Mouse (Mus musculus): ENCODE measurements around the gene Pzp. TPM values are rescaled to one million over a fixed set of nuclear protein-coding genes. Genes with fewer than 3 reads are reported as not detected.
A peak's percentile ranks its signal among the peaks of the same experiment; 100 is the strongest.

The Pzp gene
- polyA plus RNA-seq, 1 experiment from 2014 or later: not detected

DNA sequence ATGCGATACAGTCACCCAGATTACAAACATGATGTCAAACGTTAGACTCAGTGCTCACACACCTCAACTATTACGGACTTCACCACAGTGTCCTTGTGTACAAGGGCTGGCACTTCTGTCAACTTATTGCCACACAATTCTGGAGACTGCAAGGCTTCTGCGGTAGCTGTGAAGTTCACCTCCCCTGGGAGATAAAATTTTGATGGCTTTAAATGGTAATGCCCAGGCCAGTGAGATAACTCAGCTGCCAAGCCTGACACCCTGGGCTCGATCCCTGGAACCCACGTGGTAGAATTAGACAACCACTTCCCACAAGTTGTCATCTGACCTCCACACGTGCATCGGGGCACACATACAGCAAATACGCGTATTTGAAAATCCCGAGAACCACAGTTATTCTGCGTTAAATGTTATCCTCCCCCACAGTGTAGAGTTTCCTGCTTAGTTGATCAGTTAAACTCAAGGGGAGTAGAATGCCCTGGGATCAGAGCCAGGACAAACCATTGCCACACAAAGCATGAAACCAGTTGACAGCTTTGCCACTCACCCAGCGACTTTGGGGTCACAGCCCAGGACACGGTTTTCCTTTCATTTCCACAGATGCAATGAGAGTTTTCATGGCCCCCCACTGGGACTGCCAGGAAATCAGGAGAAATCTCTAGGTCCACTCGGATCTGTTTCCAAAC is 31.7 kb downstream of the Pzp start:
- H3K4me2 ChIP-seq: no peak overlapping the region
- no peaks in the 10 kb centered on the region for H3K9me3 ChIP-seq (ENCODE audit: control insufficient read depth, low read length)
- DNase-seq (ENCODE audit: low spot score, missing footprints) (no peak), ATAC-seq (ENCODE audit: low FRiP score) (no peak)
- H3K9ac ChIP-seq (ENCODE audit: low read length): no peak overlapping the region
- no peak overlapping the region for H3K27ac ChIP-seq (ENCODE audit: low read depth, low read length)
- H3K27me3 ChIP-seq (ENCODE audit: control insufficient read depth, insufficient read depth, low read length): no peaks in the 10 kb centered on the region
- H3K36me3 ChIP-seq (ENCODE audit: control insufficient read depth, insufficient read depth, low read length): no peaks in the 10 kb centered on the region
- H3K4me1 ChIP-seq (ENCODE audit: control insufficient read depth, insufficient read depth, low read length): no peaks in the 10 kb centered on the region
- WGBS: 78% methylated on average over 15 of the region's 15 CpGs
- no peak overlapping the region for H3K4me3 ChIP-seq (ENCODE audit: low read depth, low read length)

DNA sequence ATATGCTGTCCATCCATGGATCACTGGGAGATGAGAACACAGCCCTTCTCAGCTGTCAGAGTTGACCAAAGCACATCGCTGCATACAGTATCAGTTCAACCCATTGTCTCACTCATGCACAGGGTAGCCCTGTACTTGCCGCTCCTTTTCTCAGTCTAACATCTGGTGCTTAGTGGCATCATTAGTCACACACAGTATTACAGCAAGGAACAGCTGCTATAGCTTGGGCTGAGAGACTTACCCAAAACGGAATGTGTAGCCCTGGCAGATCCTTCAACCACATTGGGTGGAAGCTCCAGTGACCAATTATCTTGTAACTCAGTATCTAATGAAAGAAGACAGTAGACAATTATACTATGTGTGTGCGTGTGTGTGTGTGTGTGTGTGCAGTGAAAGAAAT is 34.6 kb downstream of the Pzp start:
- Histone ChIP-seq H3K27me3 (ENCODE audit: control insufficient read depth, insufficient read depth, low read length) (no peaks in the 10 kb centered on the region), H3K4me1 (ENCODE audit: control insufficient read depth, insufficient read depth, low read length) (no peaks in the 10 kb centered on the region), H3K9me3 (ENCODE audit: control insufficient read depth, low read length) (no peaks in the 10 kb centered on the region), H3K27ac (ENCODE audit: low read depth, low read length) (no peak overlapping the region), H3K4me2 (no peak overlapping the region), H3K36me3 (ENCODE audit: control insufficient read depth, insufficient read depth, low read length) (no peaks in the 10 kb centered on the region), H3K4me3 (ENCODE audit: low read depth, low read length) (no peak overlapping the region), H3K9ac (ENCODE audit: low read length) (no peak overlapping the region)
- WGBS: 83% methylated on average over 4 of the region's 4 CpGs
- ATAC-seq (ENCODE audit: low FRiP score) (no peak), DNase-seq (ENCODE audit: low spot score, missing footprints) (no peak)

DNA sequence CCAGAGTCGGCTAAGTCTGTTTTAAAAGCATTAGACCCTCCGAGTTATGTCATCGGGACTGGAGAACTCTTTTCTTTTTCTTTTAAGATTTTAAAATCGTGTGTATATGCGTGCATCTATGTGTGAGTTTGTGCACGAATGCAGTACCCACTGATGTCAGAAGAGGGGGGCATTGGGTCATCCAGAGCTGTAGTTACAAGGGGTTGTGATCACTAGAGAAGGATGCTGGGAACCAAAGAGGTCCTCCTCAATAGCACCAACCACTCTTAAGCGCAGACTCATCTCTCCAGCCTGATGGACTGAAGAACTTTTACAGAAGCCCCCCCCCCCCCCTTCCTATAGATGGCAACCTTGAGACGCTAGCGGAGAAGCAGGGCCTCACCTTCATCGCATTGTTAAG is 36.4 kb downstream of the Pzp start:
- no peak for DNase-seq (ENCODE audit: low spot score, missing footprints)
- WGBS: 94% methylated on average over 10 of the region's 10 CpGs
- no peaks in the 10 kb centered on the region for H3K27me3 ChIP-seq (ENCODE audit: control insufficient read depth, insufficient read depth, low read length)

DNA sequence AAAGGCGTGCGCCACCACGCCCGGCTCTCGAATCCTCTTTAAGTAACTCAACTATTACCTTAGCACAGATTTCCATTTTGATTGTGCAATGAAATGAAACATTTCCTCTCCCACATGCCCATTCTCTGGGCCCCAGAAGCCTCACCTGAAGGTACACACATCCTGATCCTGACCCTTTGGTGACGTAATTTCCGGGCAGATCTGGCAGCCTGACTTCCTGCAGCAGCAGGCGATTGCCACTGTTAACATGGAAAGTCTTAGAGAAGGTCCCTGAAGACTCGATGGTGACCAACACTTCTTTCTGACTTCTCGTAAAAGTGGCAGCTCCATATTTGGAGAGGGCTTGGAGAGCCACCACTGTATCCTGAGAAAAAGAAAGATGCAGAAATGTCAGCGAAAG is 38.8 kb downstream of the Pzp start:
- Histone ChIP-seq H3K4me1 (ENCODE audit: control insufficient read depth, insufficient read depth, low read length) (no peaks in the 10 kb centered on the region), H3K4me2 (no peak overlapping the region)
- WGBS: 88% methylated on average over 11 of the region's 11 CpGs

More for the DNA sequence above, 36.4 kb downstream of the Pzp start:
- H3K36me3 ChIP-seq (ENCODE audit: control insufficient read depth, insufficient read depth, low read length): no peaks in the 10 kb centered on the region
- no peak overlapping the region for H3K4me2 ChIP-seq
- H3K27ac ChIP-seq (ENCODE audit: low read depth, low read length): no peak overlapping the region
- H3K4me3 ChIP-seq (ENCODE audit: low read depth, low read length): no peak overlapping the region
- H3K4me1 ChIP-seq (ENCODE audit: control insufficient read depth, insufficient read depth, low read length): no peaks in the 10 kb centered on the region
- ATAC-seq (ENCODE audit: low FRiP score): no peak
- H3K9ac ChIP-seq (ENCODE audit: low read length): no peak overlapping the region
- no peaks in the 10 kb centered on the region for H3K9me3 ChIP-seq (ENCODE audit: control insufficient read depth, low read length)

DNA sequence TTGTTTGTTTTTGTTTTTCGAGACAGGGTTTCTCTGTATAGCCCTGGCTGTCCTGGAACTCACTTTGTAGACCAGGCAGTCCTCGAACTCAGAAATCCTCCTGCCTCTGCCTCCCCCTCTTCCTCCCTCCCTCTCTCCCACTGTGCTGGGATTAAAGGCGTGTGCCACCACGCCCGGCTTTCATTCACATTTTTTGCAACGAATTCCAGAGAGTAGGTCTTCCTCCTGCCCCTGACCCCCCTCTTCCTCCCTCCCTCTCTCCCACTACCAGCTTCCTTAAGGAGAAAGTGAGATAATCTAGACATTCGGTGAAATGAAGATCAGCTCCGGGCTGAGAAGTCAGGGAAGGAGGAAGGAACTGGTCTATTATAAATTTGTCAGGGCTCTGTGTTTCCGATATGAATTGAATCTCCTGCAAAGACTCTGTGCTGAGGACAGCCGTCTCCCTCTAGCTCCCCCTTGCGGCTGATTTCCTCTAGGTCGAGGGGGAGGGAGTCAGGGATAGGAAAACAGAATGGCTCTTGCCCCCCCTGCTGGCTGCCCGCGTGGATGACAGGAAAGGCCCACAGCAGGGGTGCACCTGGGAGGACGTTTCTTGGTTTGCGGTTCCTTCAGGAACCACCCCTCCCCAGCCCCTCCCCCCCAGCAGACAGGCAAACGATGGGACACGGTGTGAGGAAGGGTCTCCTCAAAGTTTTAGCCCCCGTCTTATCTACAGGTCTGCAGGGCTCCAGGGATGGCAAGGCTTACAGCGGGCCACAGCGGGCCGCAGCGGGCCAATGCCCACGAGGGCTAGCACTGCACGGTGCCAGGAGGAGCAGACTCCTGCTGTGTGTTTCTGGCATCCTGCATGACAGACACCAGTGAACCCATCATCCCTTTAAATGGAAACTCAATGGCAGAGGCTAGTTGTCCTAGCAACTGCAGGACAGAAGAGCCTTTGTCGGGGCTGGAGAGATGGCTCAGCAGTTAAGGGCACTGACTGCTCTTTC is 46.8 kb downstream of the Pzp start:
- Histone ChIP-seq H3K9ac (ENCODE audit: low read length) (0 out of 2 replicates have a peak overlapping the region, but pooled peaks have one; percentile 9), H3K4me1 (ENCODE audit: control insufficient read depth, insufficient read depth, low read length) (no peaks in the 10 kb centered on the region), H3K27me3 (ENCODE audit: control insufficient read depth, insufficient read depth, low read length) (no peaks in the 10 kb centered on the region), H3K36me3 (ENCODE audit: control insufficient read depth, insufficient read depth, low read length) (no peaks in the 10 kb centered on the region), H3K4me3 (ENCODE audit: low read depth, low read length) (no peak overlapping the region), H3K27ac (ENCODE audit: low read depth, low read length) (no peak overlapping the region), H3K4me2 (no peak overlapping the region), H3K9me3 (ENCODE audit: control insufficient read depth, low read length) (no peaks in the 10 kb centered on the region)
- 23% methylated on average over 26 of the region's 26 CpGs for WGBS
- DNase-seq (ENCODE audit: low spot score, missing footprints) (peak; percentile 98), ATAC-seq (ENCODE audit: low FRiP score) (peak; percentile 92)

More for the DNA sequence above, 38.8 kb downstream of the Pzp start:
- H3K4me3 ChIP-seq (ENCODE audit: low read depth, low read length): no peak overlapping the region
- H3K27me3 ChIP-seq (ENCODE audit: control insufficient read depth, insufficient read depth, low read length): no peaks in the 10 kb centered on the region
- DNase-seq (ENCODE audit: low spot score, missing footprints): no peak
- no peaks in the 10 kb centered on the region for H3K9me3 ChIP-seq (ENCODE audit: control insufficient read depth, low read length)
- H3K9ac ChIP-seq (ENCODE audit: low read length): no peak overlapping the region
- no peak overlapping the region for H3K27ac ChIP-seq (ENCODE audit: low read depth, low read length)
- no peak for ATAC-seq (ENCODE audit: low FRiP score)
- no peaks in the 10 kb centered on the region for H3K36me3 ChIP-seq (ENCODE audit: control insufficient read depth, insufficient read depth, low read length)

DNA sequence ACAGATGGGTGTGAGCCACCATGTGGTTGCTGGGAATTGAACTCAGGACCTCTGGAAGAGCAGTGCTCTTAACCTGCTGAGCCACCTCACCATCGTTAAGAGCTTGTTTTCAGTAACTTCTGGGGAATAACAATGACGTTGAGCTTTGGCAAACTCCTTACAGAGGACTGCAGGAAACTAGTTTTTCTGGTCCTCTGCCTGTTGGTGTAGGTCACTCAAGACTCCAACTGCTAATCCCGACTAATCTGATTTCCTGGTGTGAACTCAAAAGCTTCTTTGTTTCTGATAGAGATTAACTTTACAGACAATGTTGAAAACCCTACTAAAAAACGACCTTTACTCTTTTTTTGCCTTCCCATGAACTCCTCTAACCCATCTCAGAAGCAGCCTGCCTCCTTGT is 49.0 kb downstream of the Pzp start:
- 2% methylated on average over 4 of the region's 4 CpGs for WGBS
- DNase-seq (ENCODE audit: low spot score, missing footprints) (no peak), ATAC-seq (ENCODE audit: low FRiP score) (no peak)
- H3K4me2 ChIP-seq: no peak overlapping the region
- no peaks in the 10 kb centered on the region for H3K9me3 ChIP-seq (ENCODE audit: control insufficient read depth, low read length)
- no peaks in the 10 kb centered on the region for H3K4me1 ChIP-seq (ENCODE audit: control insufficient read depth, insufficient read depth, low read length)
- H3K27ac ChIP-seq (ENCODE audit: low read depth, low read length): no peak overlapping the region
- H3K4me3 ChIP-seq (ENCODE audit: low read depth, low read length): no peak overlapping the region
- H3K9ac ChIP-seq (ENCODE audit: low read length): no peak overlapping the region
- no peaks in the 10 kb centered on the region for H3K36me3 ChIP-seq (ENCODE audit: control insufficient read depth, insufficient read depth, low read length)
- no peaks in the 10 kb centered on the region for H3K27me3 ChIP-seq (ENCODE audit: control insufficient read depth, insufficient read depth, low read length)

DNA sequence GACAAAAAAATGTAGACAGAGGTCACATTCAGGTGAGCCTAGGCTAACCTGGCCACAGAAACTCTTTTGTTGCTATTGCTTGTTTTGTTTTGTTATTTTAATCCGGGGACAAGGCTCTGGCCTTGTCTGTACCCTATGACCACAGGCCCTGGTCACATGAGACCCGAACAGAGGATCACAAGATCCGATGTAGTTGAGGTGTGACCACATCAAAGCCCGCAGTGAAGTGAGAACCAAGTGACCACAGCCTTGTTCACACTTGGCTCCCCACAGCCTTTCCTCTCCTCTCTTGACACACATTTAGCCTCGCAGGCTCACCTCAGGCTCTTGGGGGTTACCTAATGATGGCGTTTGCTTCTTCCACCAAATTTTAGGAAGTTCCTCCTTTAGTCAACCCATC is 52.4 kb downstream of the Pzp start:
- no peak overlapping the region for H3K4me3 ChIP-seq (ENCODE audit: low read depth, low read length)
- WGBS: 92% methylated on average over 6 of the region's 6 CpGs
- no peaks in the 10 kb centered on the region for H3K9me3 ChIP-seq (ENCODE audit: control insufficient read depth, low read length)
- H3K4me2 ChIP-seq: no peak overlapping the region
- no peaks in the 10 kb centered on the region for H3K4me1 ChIP-seq (ENCODE audit: control insufficient read depth, insufficient read depth, low read length)
- no peak overlapping the region for H3K27ac ChIP-seq (ENCODE audit: low read depth, low read length)
- H3K27me3 ChIP-seq (ENCODE audit: control insufficient read depth, insufficient read depth, low read length): no peaks in the 10 kb centered on the region
- ATAC-seq (ENCODE audit: low FRiP score): no peak
- DNase-seq (ENCODE audit: low spot score, missing footprints): no peak
- H3K9ac ChIP-seq (ENCODE audit: low read length): no peak overlapping the region
- H3K36me3 ChIP-seq (ENCODE audit: control insufficient read depth, insufficient read depth, low read length): no peaks in the 10 kb centered on the region

DNA sequence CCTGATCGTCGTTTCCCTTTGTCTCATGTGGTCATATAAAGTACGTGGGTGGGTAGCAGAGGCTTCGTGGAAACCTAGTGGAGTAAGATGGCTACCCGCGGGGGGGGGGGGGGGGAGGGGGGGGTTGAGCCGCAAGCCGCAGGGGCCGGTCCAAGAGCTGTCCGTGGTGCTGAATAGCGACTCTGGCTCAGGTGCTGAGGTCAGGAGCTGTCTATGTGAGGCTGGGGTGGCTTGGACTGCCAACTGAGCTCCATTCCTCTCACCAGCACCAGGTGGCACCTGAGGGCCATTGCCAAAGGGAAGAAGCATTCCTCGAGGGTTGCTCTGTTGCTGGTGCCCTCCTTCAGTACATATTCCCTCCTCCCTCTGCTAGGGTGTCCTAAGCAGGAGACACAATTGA is 57.1 kb downstream of the Pzp start:
- DNase-seq (ENCODE audit: low spot score, missing footprints) (no peak), ATAC-seq (ENCODE audit: low FRiP score) (peak; percentile 44; the same call in 1 of the 2 replicates)
- Histone ChIP-seq H3K27me3 (ENCODE audit: control insufficient read depth, insufficient read depth, low read length) (no peaks in the 10 kb centered on the region), H3K4me2 (no peak overlapping the region), H3K9ac (ENCODE audit: low read length) (no peak overlapping the region), H3K36me3 (ENCODE audit: control insufficient read depth, insufficient read depth, low read length) (no peaks in the 10 kb centered on the region), H3K27ac (ENCODE audit: low read depth, low read length) (no peak overlapping the region), H3K9me3 (ENCODE audit: control insufficient read depth, low read length) (no peaks in the 10 kb centered on the region), H3K4me1 (ENCODE audit: control insufficient read depth, insufficient read depth, low read length) (no peaks in the 10 kb centered on the region), H3K4me3 (ENCODE audit: low read depth, low read length) (no peak overlapping the region)
- 12% methylated on average over 12 of the region's 12 CpGs for WGBS

DNA sequence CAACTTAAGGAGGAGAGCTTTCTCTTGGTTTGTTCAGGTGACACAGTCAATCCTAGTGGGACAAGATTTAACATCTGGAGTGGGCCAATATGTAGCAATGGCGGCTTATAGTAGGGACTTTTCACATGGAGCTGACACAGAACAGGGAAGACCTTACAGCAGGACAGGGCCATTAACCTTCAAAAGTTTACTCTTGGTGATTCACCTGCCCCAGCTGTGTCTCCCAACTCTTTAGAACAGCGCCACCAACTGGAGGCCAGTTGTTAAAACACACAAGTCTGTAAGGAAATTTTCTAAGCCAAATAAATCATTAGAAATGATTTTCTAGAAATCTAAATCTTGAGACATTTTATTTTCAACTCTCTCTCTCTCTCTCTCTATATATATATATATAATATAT is 59.2 kb downstream of the Pzp start:
- DNase-seq (ENCODE audit: low spot score, missing footprints): no peak
- 45% methylated on average over 2 of the region's 2 CpGs for WGBS

More for the DNA sequence above, 59.2 kb downstream of the Pzp start:
- Histone ChIP-seq H3K27me3 (ENCODE audit: control insufficient read depth, insufficient read depth, low read length) (no peaks in the 10 kb centered on the region), H3K36me3 (ENCODE audit: control insufficient read depth, insufficient read depth, low read length) (no peaks in the 10 kb centered on the region), H3K4me2 (no peak overlapping the region), H3K27ac (ENCODE audit: low read depth, low read length) (no peak overlapping the region), H3K9me3 (ENCODE audit: control insufficient read depth, low read length) (no peaks in the 10 kb centered on the region), H3K4me1 (ENCODE audit: control insufficient read depth, insufficient read depth, low read length) (no peaks in the 10 kb centered on the region), H3K4me3 (ENCODE audit: low read depth, low read length) (no peak overlapping the region), H3K9ac (ENCODE audit: low read length) (no peak overlapping the region)
- ATAC-seq (ENCODE audit: low FRiP score): no peak

Data from midbrain, embryonic 11.5 days (tissue).